Mouse (Mus musculus): ENCODE results near the gene Tmc6. TPM values are rescaled to one million over a fixed set of nuclear protein-coding genes. Genes with fewer than 3 reads are reported as not detected.

Tmc6 gene
- polyA plus RNA-seq, 1 experiment from 2014 or later = 3.6 TPM

DNA sequence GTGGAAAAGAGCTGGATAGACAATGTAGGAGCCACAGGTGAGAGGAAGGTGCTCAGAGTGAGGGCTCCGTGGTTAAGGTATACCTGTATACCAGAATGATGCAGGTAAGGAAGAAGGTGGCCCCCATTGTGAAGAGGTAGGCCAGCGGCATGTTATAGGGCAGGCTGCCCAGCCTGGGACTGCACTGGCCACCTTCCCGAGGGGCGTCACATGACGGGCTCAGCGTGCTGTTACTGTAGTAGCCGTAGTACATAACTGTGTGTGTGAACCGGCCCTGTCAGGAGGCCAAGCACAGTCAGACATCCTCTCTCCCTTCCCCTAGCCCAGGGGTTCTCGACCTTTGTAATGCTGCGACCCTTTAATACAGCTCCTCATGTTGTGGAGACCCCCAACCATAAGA, 7.1 kb downstream of the Tmc6 start:
- no peak for ATAC-seq (ENCODE audit: low FRiP score, low TSS enrichment)

DNA sequence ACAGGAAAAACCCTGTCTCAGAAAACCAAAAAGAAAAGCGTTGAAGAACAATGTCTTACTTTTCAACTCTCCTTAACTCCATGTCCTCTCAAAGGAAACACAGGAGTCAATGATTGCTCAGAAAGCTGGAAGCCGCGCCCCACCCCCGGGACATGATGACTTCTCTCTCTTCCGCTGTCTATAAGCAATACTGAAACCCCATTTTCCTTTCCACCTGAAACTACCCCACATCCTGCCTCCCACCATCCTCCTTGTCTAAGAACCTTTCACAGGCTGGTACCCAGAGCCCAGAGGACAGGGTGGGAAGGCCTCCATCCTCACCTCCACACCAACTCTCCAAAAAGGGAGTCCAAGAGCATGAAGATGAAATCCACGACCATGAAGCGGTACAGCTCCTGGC, 9.6 kb downstream of the Tmc6 start:
- Histone ChIP-seq H3K4me2 (ENCODE audit: low read length) (no peak overlapping the region), H3K36me3 (ENCODE audit: control insufficient read depth, insufficient read depth, low read length) (no peaks in the 10 kb centered on the region), H3K4me1 (ENCODE audit: control insufficient read depth, insufficient read depth, low read length) (no peaks in the 10 kb centered on the region), H3K27ac (replicated peaks; ENCODE audit: low read depth, low read length) (no peak overlapping the region), H3K9ac (replicated peaks; ENCODE audit: low read length) (no peak overlapping the region), H3K27me3 (ENCODE audit: control insufficient read depth, insufficient read depth, low read length) (no peaks in the 10 kb centered on the region), H3K4me3 (replicated peaks; ENCODE audit: low read depth, low read length) (no peak overlapping the region), H3K9me3 (ENCODE audit: control insufficient read depth, low read length) (no peaks in the 10 kb centered on the region)
- WGBS = 95% methylated on average over 7 of the region's 7 CpGs
- ATAC-seq (ENCODE audit: low FRiP score, low TSS enrichment) (no peak), DNase-seq (no peak)

More for the DNA sequence above, 7.1 kb downstream of the Tmc6 start:
- no peaks in the 10 kb centered on the region for H3K36me3 ChIP-seq (ENCODE audit: control insufficient read depth, insufficient read depth, low read length)
- no peaks in the 10 kb centered on the region for H3K9me3 ChIP-seq (ENCODE audit: control insufficient read depth, low read length)
- H3K9ac ChIP-seq (replicated peaks; ENCODE audit: low read length) = no peak overlapping the region
- H3K4me2 ChIP-seq (ENCODE audit: low read length) = no peak overlapping the region
- WGBS = 98% methylated on average over 10 of the region's 10 CpGs
- H3K4me1 ChIP-seq (ENCODE audit: control insufficient read depth, insufficient read depth, low read length) = peaks cover 5% of the 10 kb centered on the region
- DNase-seq = no peak
- no peak overlapping the region for H3K27ac ChIP-seq (replicated peaks; ENCODE audit: low read depth, low read length)
- peaks cover under 1% of the 10 kb centered on the region; the same call in 1 of the 2 replicates for H3K27me3 ChIP-seq (ENCODE audit: control insufficient read depth, insufficient read depth, low read length)
- H3K4me3 ChIP-seq (replicated peaks; ENCODE audit: low read depth, low read length) = no peak overlapping the region

DNA sequence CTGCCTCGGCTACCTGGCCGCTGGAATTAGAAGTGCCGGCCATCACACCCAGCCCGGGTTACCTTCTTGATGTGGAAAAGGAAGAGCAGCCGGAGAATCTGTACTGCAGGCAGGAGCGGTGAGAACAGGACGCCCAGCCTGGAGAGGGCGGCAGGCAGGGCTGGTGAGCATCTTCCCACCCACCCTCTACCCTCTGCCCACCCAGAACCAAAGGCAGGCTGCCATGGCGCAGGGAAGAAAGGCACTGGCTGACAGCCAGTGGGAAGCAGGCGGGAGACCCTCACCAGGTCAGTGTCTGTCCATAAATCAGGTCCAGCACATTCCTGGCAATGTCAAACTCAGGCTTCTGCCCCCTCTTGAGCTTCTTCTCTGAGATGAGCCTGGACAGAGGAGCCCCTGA, 11.6 kb downstream of the Tmc6 start:
- H3K4me2 ChIP-seq (ENCODE audit: low read length) = no peak overlapping the region
- no peaks in the 10 kb centered on the region for H3K27me3 ChIP-seq (ENCODE audit: control insufficient read depth, insufficient read depth, low read length)
- H3K9ac ChIP-seq (replicated peaks; ENCODE audit: low read length) = no peak overlapping the region
- H3K27ac ChIP-seq (replicated peaks; ENCODE audit: low read depth, low read length) = no peak overlapping the region
- no peaks in the 10 kb centered on the region for H3K9me3 ChIP-seq (ENCODE audit: control insufficient read depth, low read length)
- WGBS = 86% methylated on average over 10 of the region's 10 CpGs
- H3K4me3 ChIP-seq (replicated peaks; ENCODE audit: low read depth, low read length) = no peak overlapping the region
- peaks cover 14% of the 10 kb centered on the region for H3K36me3 ChIP-seq (ENCODE audit: control insufficient read depth, insufficient read depth, low read length)
- no peak for DNase-seq
- ATAC-seq (ENCODE audit: low FRiP score, low TSS enrichment) = no peak
- H3K4me1 ChIP-seq (ENCODE audit: control insufficient read depth, insufficient read depth, low read length) = no peaks in the 10 kb centered on the region

DNA sequence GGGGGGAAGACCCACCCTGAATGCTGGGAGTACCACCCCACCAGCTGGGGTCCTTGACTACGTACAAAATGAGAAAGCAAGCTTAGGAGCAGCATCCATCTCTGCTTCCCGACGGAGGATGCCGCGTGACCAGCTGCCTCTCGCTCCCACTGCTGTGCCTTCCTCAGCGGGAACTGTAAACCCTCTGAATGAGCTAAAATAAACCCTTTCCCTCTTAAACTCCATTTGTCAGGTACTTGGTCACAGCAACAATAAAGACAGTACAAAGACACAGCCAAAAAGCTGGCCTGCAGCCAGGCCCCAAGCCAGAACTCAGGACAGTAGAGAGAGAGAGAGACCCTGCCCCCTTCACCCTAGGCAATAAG, 12.3 kb downstream of the Tmc6 start:
- Histone ChIP-seq H3K9me3 (ENCODE audit: control insufficient read depth, low read length) (no peaks in the 10 kb centered on the region), H3K36me3 (ENCODE audit: control insufficient read depth, insufficient read depth, low read length) (peaks cover 22% of the 10 kb centered on the region), H3K4me3 (replicated peaks; ENCODE audit: low read depth, low read length) (no peak overlapping the region), H3K27ac (replicated peaks; ENCODE audit: low read depth, low read length) (0 out of 2 replicates have a peak overlapping the region, but pooled peaks have one; percentile 41), H3K9ac (replicated peaks; ENCODE audit: low read length) (no peak overlapping the region), H3K4me2 (ENCODE audit: low read length) (no peak overlapping the region), H3K4me1 (ENCODE audit: control insufficient read depth, insufficient read depth, low read length) (no peaks in the 10 kb centered on the region), H3K27me3 (ENCODE audit: control insufficient read depth, insufficient read depth, low read length) (no peaks in the 10 kb centered on the region)
- DNase-seq (peak; percentile 33), ATAC-seq (ENCODE audit: low FRiP score, low TSS enrichment) (no peak)
- WGBS = 81% methylated on average over 7 of the region's 7 CpGs

DNA sequence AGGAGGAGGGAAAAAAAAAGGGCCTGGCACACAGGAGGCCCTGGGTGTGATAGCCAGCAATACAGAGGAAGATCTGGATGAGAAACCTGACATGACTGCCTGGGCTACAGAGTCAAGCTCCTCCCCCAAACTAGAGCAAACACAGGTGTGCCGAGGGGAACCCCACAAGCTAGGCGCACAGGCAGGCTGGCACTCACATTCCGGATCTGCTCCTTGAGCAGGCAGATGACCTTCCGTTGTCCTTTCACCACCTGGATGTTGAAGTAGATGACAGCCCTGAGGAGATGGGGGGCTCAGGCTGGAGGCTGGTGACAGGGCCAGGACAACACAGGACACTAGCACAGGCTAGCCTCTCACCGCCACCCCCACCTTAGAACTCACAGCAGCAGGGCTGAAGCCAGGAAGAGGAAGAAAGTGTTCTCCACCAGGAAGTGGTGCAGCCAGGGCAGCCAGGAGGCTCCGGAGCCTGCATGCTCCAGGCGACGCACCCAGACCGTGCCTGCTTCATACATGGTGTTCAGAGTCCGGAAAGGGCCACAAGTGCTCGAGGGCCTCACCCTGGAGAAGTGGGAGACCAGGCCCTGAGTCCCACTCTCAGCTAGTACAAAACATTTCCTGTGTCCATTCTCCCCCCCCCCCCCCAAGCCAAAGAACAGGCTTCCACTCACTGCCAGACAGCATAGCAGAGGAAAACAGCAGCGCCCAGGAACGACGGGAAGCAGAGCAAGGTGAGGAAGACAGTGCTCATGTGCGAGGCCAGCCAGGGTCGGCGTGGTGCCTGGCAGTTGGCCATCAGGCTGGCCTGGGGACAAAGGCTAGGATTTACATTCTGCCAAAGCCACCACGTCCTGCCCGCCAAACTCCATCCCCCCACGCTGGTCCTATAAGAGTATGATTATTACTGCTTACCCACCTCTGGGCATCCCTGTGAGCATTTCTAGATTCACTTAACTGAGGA, 13.0 kb downstream of the Tmc6 start:
- DNase-seq (peak; percentile 32), ATAC-seq (ENCODE audit: low FRiP score, low TSS enrichment) (no peak)
- H3K36me3 ChIP-seq (ENCODE audit: control insufficient read depth, insufficient read depth, low read length) = peaks cover 28% of the 10 kb centered on the region
- H3K4me3 ChIP-seq (replicated peaks; ENCODE audit: low read depth, low read length) = no peak overlapping the region
- WGBS = 81% methylated on average over 20 of the region's 20 CpGs
- 0 out of 2 replicates have a peak overlapping the region, but pooled peaks have one; percentile 41 for H3K27ac ChIP-seq (replicated peaks; ENCODE audit: low read depth, low read length)
- no peaks in the 10 kb centered on the region for H3K27me3 ChIP-seq (ENCODE audit: control insufficient read depth, insufficient read depth, low read length)
- H3K9ac ChIP-seq (replicated peaks; ENCODE audit: low read length) = no peak overlapping the region
- no peaks in the 10 kb centered on the region for H3K4me1 ChIP-seq (ENCODE audit: control insufficient read depth, insufficient read depth, low read length)
- no peaks in the 10 kb centered on the region for H3K9me3 ChIP-seq (ENCODE audit: control insufficient read depth, low read length)
- H3K4me2 ChIP-seq (ENCODE audit: low read length) = no peak overlapping the region

DNA sequence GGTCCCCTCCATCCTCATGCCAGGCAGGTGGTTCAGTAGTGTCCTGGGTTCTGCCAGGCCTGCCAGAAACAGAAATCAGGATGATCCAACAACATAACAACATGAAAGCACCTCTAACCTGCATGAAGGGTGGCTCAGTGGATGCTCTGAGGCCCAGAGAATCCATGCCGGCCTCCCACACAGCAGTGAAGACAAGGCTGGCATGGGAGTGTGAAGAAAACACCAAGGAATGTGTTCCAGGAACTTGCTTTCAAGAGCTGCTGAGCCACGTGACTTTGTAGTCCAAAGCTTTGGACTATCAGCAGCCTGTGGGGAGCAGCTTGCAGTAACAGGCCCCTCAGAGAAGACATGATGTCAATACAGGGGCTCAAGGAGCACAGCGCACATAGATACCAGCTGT, 15.7 kb downstream of the Tmc6 start:
- Histone ChIP-seq H3K4me2 (ENCODE audit: low read length) (no peak overlapping the region), H3K4me3 (replicated peaks; ENCODE audit: low read depth, low read length) (no peak overlapping the region), H3K27me3 (ENCODE audit: control insufficient read depth, insufficient read depth, low read length) (no peaks in the 10 kb centered on the region), H3K9me3 (ENCODE audit: control insufficient read depth, low read length) (no peaks in the 10 kb centered on the region), H3K27ac (replicated peaks; ENCODE audit: low read depth, low read length) (no peak overlapping the region), H3K36me3 (ENCODE audit: control insufficient read depth, insufficient read depth, low read length) (peaks cover 52% of the 10 kb centered on the region), H3K9ac (replicated peaks; ENCODE audit: low read length) (no peak overlapping the region), H3K4me1 (ENCODE audit: control insufficient read depth, insufficient read depth, low read length) (no peaks in the 10 kb centered on the region)
- ATAC-seq (ENCODE audit: low FRiP score, low TSS enrichment) = no peak
- WGBS = 87% methylated on average over 3 of the region's 3 CpGs
- no peak for DNase-seq

DNA sequence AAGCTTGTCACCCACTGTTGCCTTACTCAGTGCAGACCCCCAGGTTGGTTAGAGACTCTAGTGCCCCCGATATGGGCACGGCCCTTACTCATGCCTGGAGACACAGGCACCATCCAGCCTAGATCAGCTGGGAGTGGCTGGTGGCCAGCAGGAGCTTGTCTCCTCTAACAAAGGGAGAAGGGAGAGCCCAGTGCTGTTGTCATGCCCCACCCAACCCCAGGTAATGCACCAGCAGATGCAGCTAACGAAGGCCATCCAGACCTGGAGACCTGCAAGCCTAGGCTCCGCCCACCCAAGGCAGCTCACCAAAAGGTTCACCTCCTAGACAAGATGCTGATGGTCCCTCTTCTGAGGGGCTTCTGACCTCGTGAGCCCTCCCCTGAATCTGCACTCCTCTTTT, 16.6 kb downstream of the Tmc6 start:
- Histone ChIP-seq H3K27ac (replicated peaks; ENCODE audit: low read depth, low read length) (no peak overlapping the region), H3K27me3 (ENCODE audit: control insufficient read depth, insufficient read depth, low read length) (no peaks in the 10 kb centered on the region), H3K9ac (replicated peaks; ENCODE audit: low read length) (no peak overlapping the region), H3K9me3 (ENCODE audit: control insufficient read depth, low read length) (no peaks in the 10 kb centered on the region), H3K36me3 (ENCODE audit: control insufficient read depth, insufficient read depth, low read length) (peaks cover 62% of the 10 kb centered on the region), H3K4me1 (ENCODE audit: control insufficient read depth, insufficient read depth, low read length) (no peaks in the 10 kb centered on the region), H3K4me2 (ENCODE audit: low read length) (no peak overlapping the region), H3K4me3 (replicated peaks; ENCODE audit: low read depth, low read length) (no peak overlapping the region)
- 94% methylated on average over 5 of the region's 5 CpGs for whole genome bisulfite sequencing
- no peak for DNase-seq
- no peak for ATAC-seq (ENCODE audit: low FRiP score, low TSS enrichment)

DNA sequence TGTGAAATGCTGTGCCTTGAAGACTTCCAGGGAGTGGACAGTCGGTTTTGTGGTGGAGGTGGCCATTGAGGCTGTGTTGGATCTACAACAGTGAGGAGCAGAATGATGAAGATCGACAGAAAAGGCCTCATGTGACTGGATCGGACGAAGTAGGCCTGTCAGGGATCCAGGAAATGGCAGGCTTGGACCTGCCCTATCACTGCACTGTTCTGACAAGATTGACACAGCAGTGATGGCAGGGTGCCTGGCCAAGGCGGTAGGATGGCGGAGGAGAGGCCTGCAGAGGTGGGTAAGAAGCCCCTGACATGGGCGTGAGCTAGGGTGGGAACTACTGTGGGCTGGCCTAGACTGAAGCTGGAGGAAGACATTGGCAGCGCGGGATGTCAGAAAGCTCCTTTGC, 17.7 kb downstream of the Tmc6 start:
- WGBS = 91% methylated on average over 9 of the region's 9 CpGs
- ATAC-seq (ENCODE audit: low FRiP score, low TSS enrichment) (no peak), DNase-seq (no peak)
- Histone ChIP-seq H3K4me2 (ENCODE audit: low read length) (no peak overlapping the region), H3K9me3 (ENCODE audit: control insufficient read depth, low read length) (no peaks in the 10 kb centered on the region), H3K27me3 (ENCODE audit: control insufficient read depth, insufficient read depth, low read length) (no peaks in the 10 kb centered on the region), H3K27ac (replicated peaks; ENCODE audit: low read depth, low read length) (no peak overlapping the region), H3K4me3 (replicated peaks; ENCODE audit: low read depth, low read length) (no peak overlapping the region), H3K4me1 (ENCODE audit: control insufficient read depth, insufficient read depth, low read length) (no peaks in the 10 kb centered on the region), H3K9ac (replicated peaks; ENCODE audit: low read length) (no peak overlapping the region), H3K36me3 (ENCODE audit: control insufficient read depth, insufficient read depth, low read length) (peaks cover 72% of the 10 kb centered on the region)

DNA sequence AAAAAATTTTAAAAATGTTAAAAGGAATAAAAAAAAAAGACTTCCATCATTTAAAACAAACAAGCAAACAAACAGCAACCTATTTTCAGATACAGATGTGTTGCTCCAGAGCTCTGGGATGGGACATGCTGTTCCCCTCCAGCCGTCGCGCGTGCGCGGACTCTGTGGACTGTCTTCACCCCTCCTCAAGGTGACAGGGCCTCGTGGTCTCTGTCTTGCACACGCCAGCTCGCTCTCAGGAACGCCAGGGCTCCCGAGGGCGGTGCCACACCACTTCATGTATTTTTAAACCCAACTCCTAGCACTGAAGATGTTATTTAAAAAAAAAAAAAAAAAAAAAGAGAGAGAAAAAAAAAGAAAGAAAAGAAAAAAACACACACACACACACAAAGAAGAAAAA, 19.8 kb downstream of the Tmc6 start:
- 81% methylated on average over 12 of the region's 12 CpGs for WGBS
- ATAC-seq (ENCODE audit: low FRiP score, low TSS enrichment) (no peak), DNase-seq (no peak)
- no peak overlapping the region for H3K9ac ChIP-seq (replicated peaks; ENCODE audit: low read length)
- no peak overlapping the region for H3K4me3 ChIP-seq (replicated peaks; ENCODE audit: low read depth, low read length)
- H3K4me2 ChIP-seq (ENCODE audit: low read length) = no peak overlapping the region
- H3K36me3 ChIP-seq (ENCODE audit: control insufficient read depth, insufficient read depth, low read length) = peaks cover 93% of the 10 kb centered on the region
- no peaks in the 10 kb centered on the region for H3K9me3 ChIP-seq (ENCODE audit: control insufficient read depth, low read length)
- H3K27ac ChIP-seq (replicated peaks; ENCODE audit: low read depth, low read length) = no peak overlapping the region
- no peaks in the 10 kb centered on the region for H3K4me1 ChIP-seq (ENCODE audit: control insufficient read depth, insufficient read depth, low read length)
- no peaks in the 10 kb centered on the region for H3K27me3 ChIP-seq (ENCODE audit: control insufficient read depth, insufficient read depth, low read length)

All from midbrain, embryonic 14.5 days (tissue).